Mouse (Mus musculus): ENCODE measurements around the gene Mrps35.

GRCm38 (mm10) chr6:147086594-147087225, 44.1 kb downstream of the Mrps35 start, which contains the start of gene Mansc4:
- no peak for TF ChIP-seq GATA1 (IDR thresholded peaks at IDR 0.05; ENCODE audit: low read length)
- TF ChIP-seq TAL1 (IDR thresholded peaks at IDR 0.05; ENCODE audit: low read length), result no peak
